Mouse (Mus musculus) kidney, embryonic 16.5 days (tissue): ENCODE data around the gene Ints1. TPM values are rescaled to one million over a fixed set of nuclear protein-coding genes. Genes with fewer than 3 reads are reported as not detected.

Experiments used
- ATAC-seq: fragments of 200-750 bp; cut with Nextera tagmentation; 2 replicates; pipeline ENCODE4 v1.8.0; 2017; ENCODE audit warnings: moderate TSS enrichment; ENCODE audit not compliant: low FRiP score, low TSS enrichment
- H3K27ac ChIP-seq: fragments of 300-500 bp; sonication (generic); 2 replicates; pipeline ENCODE4 v1.5.1; 2014; ENCODE audit warnings: low read length
- H3K27me3 ChIP-seq: fragments of 300-500 bp; sonication (generic); 2 replicates; pipeline ENCODE4 v1.6.1; 2014; ENCODE audit warnings: low read length, control low read depth, mixed read lengths; ENCODE audit not compliant: insufficient read depth
- H3K36me3 ChIP-seq: fragments of 300-500 bp; sonication (generic); 2 replicates; pipeline ENCODE4 v1.6.1; 2014; ENCODE audit warnings: low read length, control low read depth, mixed read lengths; ENCODE audit not compliant: insufficient read depth
- H3K4me1 ChIP-seq: fragments of 300-500 bp; sonication (generic); 2 replicates; pipeline ENCODE4 v1.6.1; 2014; ENCODE audit warnings: low read length, control low read depth, mixed read lengths; ENCODE audit not compliant: insufficient read depth
- H3K4me2 ChIP-seq: fragments of 300-500 bp; sonication (generic); replicated peaks from 2 replicates; pipeline ENCODE4 v1.6.1; 2014; ENCODE audit warnings: low read depth, low read length
- H3K4me3 ChIP-seq: fragments of 300-500 bp; sonication (generic); 2 replicates; pipeline ENCODE4 v1.5.1; 2014; ENCODE audit warnings: mild to moderate bottlenecking, low read length
- H3K9ac ChIP-seq: fragments of 300-500 bp; sonication (generic); replicated peaks from 2 replicates; pipeline ENCODE4 v1.6.1; 2014; ENCODE audit warnings: low read length
- H3K9me3 ChIP-seq: fragments of 300-500 bp; sonication (generic); 2 replicates; pipeline ENCODE4 v1.6.1; 2016; ENCODE audit warnings: low read length, control low read depth
- WGBS: fragments of 180-500 bp; shearing (Covaris S2); extraction: QIAGEN DNeasy Blood & Tissue Kit; methylation state at CpG from one replicate; pipeline ENCODE4 v1.1.7; 2014; 5-methylcytosine and 5-hydroxymethylcytosine counted together
- polyA plus RNA-seq: library from polyadenylated mRNA; unstranded; fragments of >200 nt; fragmentation: Nextera tagmentation; extraction: Ambion mirVana; gene quantifications from 2 replicates; pipeline ENCODE4 v1.2.1, GENCODE M21; 2015

Ints1 gene
- polyA plus RNA-seq, 1 experiment from 2014 or later, result 28.3 TPM

GRCm38 (mm10) chr5:139803165-139803564, 27.7 kb upstream of the Ints1 start:
- peaks cover 25% of the 10 kb centered on the region; the same call in 1 of the 2 replicates for H3K36me3 ChIP-seq
- no peaks in the 10 kb centered on the region for H3K9me3 ChIP-seq
- H3K9ac ChIP-seq, result no peak overlapping the region
- H3K27me3 ChIP-seq, result no peaks in the 10 kb centered on the region
- ATAC-seq, result no peak
- WGBS, result 73% methylated on average over 8 of the region's 8 CpGs
- H3K4me1 ChIP-seq, result peaks cover 17% of the 10 kb centered on the region
- no peak overlapping the region for H3K4me2 ChIP-seq
- no peak overlapping the region for H3K4me3 ChIP-seq
- no peak overlapping the region for H3K27ac ChIP-seq

GRCm38 (mm10) chr5:139801880-139802279, 26.4 kb upstream of the Ints1 start:
- H3K27me3 ChIP-seq, result no peaks in the 10 kb centered on the region
- ATAC-seq, result no peak
- WGBS, result 92% methylated on average over 10 of the region's 10 CpGs

GRCm38 (mm10) chr5:139801231-139801630, 25.8 kb upstream of the Ints1 start:
- Histone ChIP-seq H3K4me1 (peaks cover 37% of the 10 kb centered on the region), H3K36me3 (peaks cover 25% of the 10 kb centered on the region; the same call in 1 of the 2 replicates), H3K4me2 (no peak overlapping the region), H3K9ac (no peak overlapping the region), H3K27ac (no peak overlapping the region), H3K4me3 (no peak overlapping the region), H3K9me3 (no peaks in the 10 kb centered on the region), H3K27me3 (no peaks in the 10 kb centered on the region)
- 89% methylated on average over 8 of the region's 8 CpGs for WGBS
- no peak for ATAC-seq

More at GRCm38 (mm10) chr5:139801880-139802279, 26.4 kb upstream of the Ints1 start:
- H3K9me3 ChIP-seq, result no peaks in the 10 kb centered on the region
- peaks cover 25% of the 10 kb centered on the region; the same call in 1 of the 2 replicates for H3K36me3 ChIP-seq
- no peak overlapping the region for H3K27ac ChIP-seq
- no peak overlapping the region for H3K9ac ChIP-seq
- no peak overlapping the region for H3K4me2 ChIP-seq
- peaks cover 30% of the 10 kb centered on the region for H3K4me1 ChIP-seq
- H3K4me3 ChIP-seq, result no peak overlapping the region

- WGBS, result 90% methylated on average over 33 of the region's 33 CpGs
- peaks cover 21% of the 10 kb centered on the region; the same call in 1 of the 2 replicates for H3K36me3 ChIP-seq
- ATAC-seq, result no peak
- H3K4me3 ChIP-seq, result no peak overlapping the region
- no peaks in the 10 kb centered on the region for H3K27me3 ChIP-seq
- H3K4me1 ChIP-seq, result peaks cover 38% of the 10 kb centered on the region
- no peak overlapping the region for H3K4me2 ChIP-seq
- no peaks in the 10 kb centered on the region for H3K9me3 ChIP-seq
- H3K27ac ChIP-seq, result no peak overlapping the region
- H3K9ac ChIP-seq, result no peak overlapping the region
Observed at GRCm38 (mm10) chr5:139799801-139800590, 24.5 kb upstream of the Ints1 start.

- WGBS, result 94% methylated on average over 9 of the region's 9 CpGs
- Histone ChIP-seq H3K27me3 (no peaks in the 10 kb centered on the region), H3K27ac (no peak overlapping the region), H3K36me3 (peaks cover 21% of the 10 kb centered on the region; the same call in 1 of the 2 replicates), H3K4me2 (no peak overlapping the region), H3K4me3 (no peak overlapping the region), H3K9me3 (no peaks in the 10 kb centered on the region), H3K4me1 (peaks cover 39% of the 10 kb centered on the region), H3K9ac (no peak overlapping the region)
- no peak for ATAC-seq
Observed at GRCm38 (mm10) chr5:139799041-139799440, 23.6 kb upstream of the Ints1 start.

GRCm38 (mm10) chr5:139798168-139798900, 22.9 kb upstream of the Ints1 start:
- no peaks in the 10 kb centered on the region for H3K27me3 ChIP-seq
- no peak overlapping the region for H3K4me3 ChIP-seq
- WGBS, result 40% methylated on average over 11 of the region's 12 CpGs
- peak; percentile 0; the same call in 1 of the 2 replicates for ATAC-seq
- H3K27ac ChIP-seq, result 0 out of 2 replicates have a peak overlapping the region, but pooled peaks have one; percentile 33
- peaks cover 21% of the 10 kb centered on the region; the same call in 1 of the 2 replicates for H3K36me3 ChIP-seq
- H3K4me2 ChIP-seq, result no peak overlapping the region; the same call in 1 of the 2 replicates
- H3K9me3 ChIP-seq, result no peaks in the 10 kb centered on the region
- 0 out of 2 replicates have a peak overlapping the region, but pooled peaks have one; percentile 27 for H3K9ac ChIP-seq
- H3K4me1 ChIP-seq, result peaks cover 39% of the 10 kb centered on the region

- 0 out of 2 replicates have a peak overlapping the region, but pooled peaks have one; percentile 27 for H3K9ac ChIP-seq
- H3K27me3 ChIP-seq, result no peaks in the 10 kb centered on the region
- H3K4me2 ChIP-seq, result peak overlapping the region; percentile 38
- peaks cover 21% of the 10 kb centered on the region; the same call in 1 of the 2 replicates for H3K36me3 ChIP-seq
- no peak overlapping the region for H3K4me3 ChIP-seq
- ATAC-seq, result peak; percentile 40
- peak overlapping the region; percentile 84 for H3K27ac ChIP-seq
- H3K4me1 ChIP-seq, result peaks cover 46% of the 10 kb centered on the region
- H3K9me3 ChIP-seq, result no peaks in the 10 kb centered on the region
- 43% methylated on average over 11 of the region's 11 CpGs for WGBS
Observed at GRCm38 (mm10) chr5:139797473-139798167, 22.1 kb upstream of the Ints1 start.

GRCm38 (mm10) chr5:139796900-139797299, 21.4 kb upstream of the Ints1 start:
- Histone ChIP-seq H3K27ac (peak overlapping the region; percentile 84), H3K4me2 (peak overlapping the region; percentile 38), H3K36me3 (peaks cover 20% of the 10 kb centered on the region; the same call in 1 of the 2 replicates), H3K9me3 (no peaks in the 10 kb centered on the region), H3K27me3 (no peaks in the 10 kb centered on the region), H3K9ac (peak overlapping the region; percentile 18; the same call in 1 of the 2 replicates), H3K4me3 (peak overlapping the region; percentile 1; the same call in 1 of the 2 replicates), H3K4me1 (peaks cover 53% of the 10 kb centered on the region)
- WGBS, result 6% methylated on average over 13 of the region's 13 CpGs
- peak; percentile 69 for ATAC-seq

GRCm38 (mm10) chr5:139796001-139796620, 20.6 kb upstream of the Ints1 start:
- 77% methylated on average over 9 of the region's 9 CpGs for WGBS
- ATAC-seq, result no peak
- H3K4me2 ChIP-seq, result no peak overlapping the region

More at GRCm38 (mm10) chr5:139796001-139796620, 20.6 kb upstream of the Ints1 start:
- Histone ChIP-seq H3K27me3 (no peaks in the 10 kb centered on the region), H3K4me3 (no peak overlapping the region), H3K4me1 (peaks cover 55% of the 10 kb centered on the region), H3K27ac (peak overlapping the region; percentile 84; the same call in 1 of the 2 replicates), H3K9ac (0 out of 2 replicates have a peak overlapping the region, but pooled peaks have one; percentile 18), H3K9me3 (no peaks in the 10 kb centered on the region), H3K36me3 (peaks cover 13% of the 10 kb centered on the region; the same call in 1 of the 2 replicates)
